9 mouse cellular contexts compared by ENCODE assay signal in the genomic region with DNA sequence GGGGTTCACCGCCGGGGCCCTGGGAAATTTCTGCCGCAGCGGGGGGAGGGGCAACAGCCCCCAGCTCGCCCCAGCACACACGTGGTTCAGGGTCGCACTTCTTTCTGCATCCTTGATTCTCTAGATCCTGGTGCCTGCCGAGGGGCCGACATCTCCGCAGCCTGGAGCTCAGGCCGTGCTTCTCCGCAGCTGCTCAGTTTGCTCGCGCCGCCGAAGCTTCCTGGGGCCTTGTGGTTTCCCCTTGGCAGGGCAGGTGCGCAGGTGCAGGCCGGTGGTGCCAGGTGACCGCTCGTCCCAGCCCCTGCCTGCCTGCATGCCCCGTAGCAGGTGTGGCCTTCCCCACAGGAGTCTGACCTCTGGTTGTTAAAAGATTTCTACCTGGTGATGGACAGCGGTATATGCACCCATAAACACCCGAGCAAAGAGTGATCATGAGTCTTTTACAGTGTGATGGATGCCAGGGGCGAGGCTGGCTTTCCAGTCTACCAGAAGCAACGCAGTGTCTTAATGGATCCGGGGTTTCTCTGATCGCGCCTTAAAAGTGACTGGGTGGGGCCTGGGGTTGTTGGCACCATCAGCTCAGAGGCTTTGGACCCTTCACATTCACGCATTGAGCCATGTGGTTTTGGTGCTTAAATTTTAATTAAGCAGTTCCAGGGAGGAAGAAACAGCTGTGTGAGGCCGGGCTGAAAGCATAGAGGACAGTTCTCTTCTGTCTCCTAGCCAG. TPM values are rescaled to one million over a fixed set of nuclear protein-coding genes. Genes with fewer than 3 reads are reported as not detected.
DNase-seq lines count a peak whose midpoint lies in the region; ATAC-seq and TF ChIP-seq lines count a peak whose summit lies in the region.
"Had no signal": no experiment of that assay in that cellular context is flagged by ENCODE, and none has a peak within 500 bp of the region (broad histone marks: within the 10 kb centered on the region; RNA-seq: fewer than 3 reads in every experiment).

No protein-coding gene starts in this region.

- no peaks in the 10 kb centered on the region for H3K36me3 ChIP-seq in heart, embryonic 11.5 days (ENCODE audit: control insufficient read depth, insufficient read depth, low read length)
- H3K36me3 ChIP-seq in forebrain, embryonic 14.5 days (ENCODE audit: control insufficient read depth, insufficient read depth, low read length), result no peaks in the 10 kb centered on the region
- H3K36me3 ChIP-seq in kidney, adult 2 months (ENCODE audit: control insufficient read depth, insufficient read depth, low read length), result no peaks in the 10 kb centered on the region
- no peaks in the 10 kb centered on the region for H3K36me3 ChIP-seq in neural tube, embryonic 15.5 days
- H3K36me3 ChIP-seq: G1E had no signal

- H3K4me2 ChIP-seq in heart, embryonic 11.5 days, result peak overlapping the region; percentile 94
- peak overlapping the region; percentile 94 for H3K4me2 ChIP-seq in forebrain, embryonic 14.5 days (ENCODE audit: low read length)
- peak overlapping the region; percentile 92 for H3K4me2 ChIP-seq in neural tube, embryonic 15.5 days

- TF ChIP-seq CTCF in kidney, adult 2 months (conservative IDR thresholded peaks at IDR 0.05; ENCODE audit: insufficient read depth, insufficient read length, low read depth, low read length), result no peak

- no peak for TF ChIP-seq POLR2A in kidney, adult 2 months (IDR thresholded peaks at IDR 0.05; ENCODE audit: low read depth, low read length)

- DNase-seq in heart, adult 18-20 months, result no peak
- peak; percentile 78 for DNase-seq in cerebellum, adult 11-12 months
- DNase-seq in forebrain, embryonic 14.5 days (ENCODE audit: low spot score), result peak; percentile 49
- peak; percentile 65 for DNase-seq in kidney, adult 2 months
- peak; percentile 4 for DNase-seq in liver
- peak; percentile 85 for DNase-seq in thymus, postnatal 14 days

- no peak for ATAC-seq in heart, embryonic 11.5 days (replicated peaks; ENCODE audit: insufficient number of reproducible peaks, low FRiP score, low TSS enrichment)
- peak; percentile 65 for ATAC-seq in forebrain, embryonic 14.5 days
- peak; percentile 68 for ATAC-seq in neural tube, embryonic 15.5 days (ENCODE audit: low FRiP score)

- 7% methylated on average over 30 of the region's 30 CpGs for WGBS in heart, embryonic 11.5 days (ENCODE audit: insufficient replicate concordance)
- 2% methylated on average over 30 of the region's 30 CpGs for WGBS in forebrain, embryonic 14.5 days
- WGBS in kidney, adult 2 months, result 5% methylated on average over 30 of the region's 30 CpGs
- 2% methylated on average over 30 of the region's 30 CpGs for WGBS in neural tube, embryonic 15.5 days

- H3K9ac ChIP-seq in heart, embryonic 11.5 days (ENCODE audit: low read depth, low read length), result no peak overlapping the region
- peak overlapping the region; percentile 67 for H3K9ac ChIP-seq in forebrain, embryonic 14.5 days (ENCODE audit: low read length)
- peak overlapping the region; percentile 62 for H3K9ac ChIP-seq in neural tube, embryonic 15.5 days (replicated peaks)

- H3K4me1 ChIP-seq in heart, embryonic 11.5 days (ENCODE audit: control insufficient read depth, insufficient read depth, low read length), result peaks cover 4% of the 10 kb centered on the region
- H3K4me1 ChIP-seq in forebrain, embryonic 14.5 days (ENCODE audit: control insufficient read depth, insufficient read depth, low read length), result peaks cover 12% of the 10 kb centered on the region
- peaks cover 7% of the 10 kb centered on the region; the same call in 1 of the 2 replicates for H3K4me1 ChIP-seq in kidney, adult 2 months (ENCODE audit: control insufficient read depth, insufficient read depth, low read length)
- peaks cover 23% of the 10 kb centered on the region for H3K4me1 ChIP-seq in neural tube, embryonic 15.5 days

- H3K4me3 ChIP-seq in heart, embryonic 11.5 days (ENCODE audit: low read depth, low read length), result peak overlapping the region; percentile 46
- H3K4me3 ChIP-seq in forebrain, embryonic 14.5 days (ENCODE audit: low read depth, low read length), result peak overlapping the region; percentile 45
- H3K4me3 ChIP-seq in kidney, adult 2 months (ENCODE audit: insufficient read depth, low read depth, low read length), result peak overlapping the region; percentile 76
- H3K4me3 ChIP-seq in neural tube, embryonic 15.5 days (replicated peaks), result peak overlapping the region; percentile 59

- no peaks in the 10 kb centered on the region for H3K9me3 ChIP-seq in heart, embryonic 11.5 days (replicated peaks; ENCODE audit: control insufficient read depth, low read length)
- H3K9me3 ChIP-seq in forebrain, embryonic 14.5 days (replicated peaks; ENCODE audit: control insufficient read depth, low read length), result no peaks in the 10 kb centered on the region
- H3K9me3 ChIP-seq in neural tube, embryonic 15.5 days (replicated peaks), result no peaks in the 10 kb centered on the region
- H3K9me3 ChIP-seq: G1E had no signal

- H3K27ac ChIP-seq in heart, embryonic 11.5 days (ENCODE audit: low read depth, low read length), result no peak overlapping the region
- no peak overlapping the region for H3K27ac ChIP-seq in forebrain, embryonic 14.5 days (ENCODE audit: low read depth, low read length)
- peak overlapping the region; percentile 51 for H3K27ac ChIP-seq in kidney, adult 2 months (ENCODE audit: insufficient read depth, low read depth, low read length)
- peak overlapping the region; percentile 80 for H3K27ac ChIP-seq in neural tube, embryonic 15.5 days (replicated peaks)

- peaks cover 10% of the 10 kb centered on the region for H3K27me3 ChIP-seq in heart, embryonic 11.5 days (ENCODE audit: control insufficient read depth, insufficient read depth, low read length)
- H3K27me3 ChIP-seq in forebrain, embryonic 14.5 days (replicated peaks; ENCODE audit: control insufficient read depth, insufficient read depth, low read length), result no peaks in the 10 kb centered on the region
- H3K27me3 ChIP-seq in kidney, adult 2 months (replicated peaks; ENCODE audit: control insufficient read depth, insufficient read depth, low read length), result no peaks in the 10 kb centered on the region
- no peaks in the 10 kb centered on the region for H3K27me3 ChIP-seq in neural tube, embryonic 15.5 days (replicated peaks)

RNA-seq across cellular contexts. Expression of gene Dnajc6, which starts 12.6 kb away (rescaled TPM):
- 0.21 and 0.27 TPM in 2 replicates for polyA plus RNA-seq in heart, embryonic 11.5 days (2014; fragmentation: Nextera tagmentation; extraction: Ambion mirVana)
- total RNA-seq in heart, adult 18-20 months (2021), result under 1 TPM; 0.51 to 0.74 TPM
- polyA plus RNA-seq in forebrain, embryonic 14.5 days (2014; fragmentation: Nextera tagmentation; extraction: Ambion mirVana), result 22.0 and 28.3 TPM in 2 replicates
- 13.9 and 14.5 TPM in 2 replicates for polyA plus RNA-seq in kidney, adult 2 months (2012; rRNA removed)
- polyA plus RNA-seq in neural tube, embryonic 15.5 days (2015; fragmentation: Nextera tagmentation; extraction: Ambion mirVana), result 51.7 and 57.4 TPM in 2 replicates
- polyA plus RNA-seq: G1E had no signal

Comparison
In these comparisons a context has a peak if more than half of its experiments do, and no peak if none do; other contexts are left out.
1. H3K27ac ChIP-seq: peak in kidney, adult 2 months (single experiment) and neural tube, embryonic 15.5 days (single experiment); none in heart, embryonic 11.5 days (single experiment) and forebrain, embryonic 14.5 days (single experiment).
2. DNase-seq: peak in cerebellum, adult 11-12 months (single experiment), forebrain, embryonic 14.5 days (single experiment), kidney, adult 2 months (single experiment), liver (single experiment) and thymus, postnatal 14 days (single experiment); none in heart, adult 18-20 months (0 of 2).
3. RNA of gene Dnajc6, which starts 12.6 kb away (polyA plus RNA-seq): 51.7 to 57.4 TPM in neural tube, embryonic 15.5 days, 22.0 to 28.3 TPM in forebrain, embryonic 14.5 days and 13.9 to 14.5 TPM in kidney, adult 2 months; 0.21 to 0.27 TPM in heart, embryonic 11.5 days; every median in the first group is over 10 times any median in the second.
4. Peak in every context shown above with its lines, with median percentiles within 50 percentile points of each other: H3K4me2 ChIP-seq and H3K4me3 ChIP-seq.